Mouse (Mus musculus): ENCODE measurements at regions not wholly inside any gene's neighbourhood (a gene's known extent, or its start where the extent isn't known, plus 50 kb on each side); places are given as distances from the start of the nearest gene placed in this dataset.
A peak's percentile ranks its signal among the peaks of the same experiment; 100 is the strongest.

DNA sequence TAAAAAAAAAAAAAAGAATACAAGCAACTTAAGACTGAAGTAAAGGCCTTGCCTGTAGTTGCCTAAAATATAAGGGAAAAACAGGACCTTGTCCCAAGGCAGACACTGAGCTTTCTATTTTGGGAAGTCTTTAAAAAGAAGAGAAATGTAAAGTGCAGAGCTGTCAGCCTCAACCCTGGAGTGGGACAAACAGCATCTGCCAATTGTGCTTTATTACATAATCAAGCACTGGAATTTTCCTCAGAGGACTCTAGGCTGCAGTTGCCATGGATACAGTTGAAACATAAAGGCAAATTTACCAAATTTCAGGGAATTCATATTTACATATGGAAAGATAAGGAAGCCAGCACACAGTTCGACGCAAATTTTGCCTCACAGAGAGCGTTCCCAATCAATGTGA, 406.7 kb downstream of the Gm597 start:
- H3K36me3 ChIP-seq, result no peaks in the 10 kb centered on the region
- H3K4me3 ChIP-seq (replicated peaks), result no peak overlapping the region
- no peak for ATAC-seq (ENCODE audit: insufficient read depth, low FRiP score, low read depth)
- no peaks in the 10 kb centered on the region for H3K27me3 ChIP-seq (replicated peaks)
- no peak overlapping the region for H3K27ac ChIP-seq
- H3K9me3 ChIP-seq, result no peaks in the 10 kb centered on the region
- H3K4me1 ChIP-seq, result no peaks in the 10 kb centered on the region
- H3K4me2 ChIP-seq, result no peak overlapping the region
- no peak overlapping the region for H3K9ac ChIP-seq
- 76% methylated on average over 3 of the region's 3 CpGs for WGBS

DNA sequence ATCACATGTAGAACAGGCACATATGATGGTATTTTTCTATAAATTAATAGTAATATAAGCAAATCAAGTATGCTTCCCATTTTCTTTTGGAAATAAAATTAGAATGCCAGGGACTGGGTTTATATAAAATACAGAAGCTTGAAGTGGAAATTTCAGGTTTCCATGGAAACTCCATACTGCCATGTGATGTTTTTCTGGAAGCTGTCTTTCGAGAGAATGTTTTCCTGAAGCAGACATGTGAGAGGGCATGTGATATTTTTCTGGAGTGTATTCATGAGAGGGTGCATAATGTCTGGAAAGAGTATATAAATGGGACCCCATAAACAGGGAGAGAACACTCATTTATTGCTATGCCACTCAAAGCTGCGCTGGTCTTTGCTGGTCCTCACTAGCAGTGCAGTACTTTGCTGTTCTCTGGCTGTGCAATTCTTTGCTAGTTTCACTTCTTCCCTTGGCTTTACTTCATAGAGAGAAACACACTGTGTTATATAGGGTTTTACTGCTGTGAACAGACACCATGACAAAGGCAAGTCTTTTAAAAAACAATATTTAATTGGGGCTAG, 430.6 kb downstream of the Gm597 start:
- 68% methylated on average over 2 of the region's 2 CpGs for WGBS
- no peaks in the 10 kb centered on the region for H3K27me3 ChIP-seq (replicated peaks)
- ATAC-seq (ENCODE audit: insufficient read depth, low FRiP score, low read depth), result no peak
- no peaks in the 10 kb centered on the region for H3K36me3 ChIP-seq
- no peaks in the 10 kb centered on the region for H3K4me1 ChIP-seq
- no peak overlapping the region for H3K27ac ChIP-seq
- no peak overlapping the region for H3K9ac ChIP-seq
- H3K9me3 ChIP-seq, result no peaks in the 10 kb centered on the region
- H3K4me2 ChIP-seq, result no peak overlapping the region
- H3K4me3 ChIP-seq (replicated peaks), result no peak overlapping the region

DNA sequence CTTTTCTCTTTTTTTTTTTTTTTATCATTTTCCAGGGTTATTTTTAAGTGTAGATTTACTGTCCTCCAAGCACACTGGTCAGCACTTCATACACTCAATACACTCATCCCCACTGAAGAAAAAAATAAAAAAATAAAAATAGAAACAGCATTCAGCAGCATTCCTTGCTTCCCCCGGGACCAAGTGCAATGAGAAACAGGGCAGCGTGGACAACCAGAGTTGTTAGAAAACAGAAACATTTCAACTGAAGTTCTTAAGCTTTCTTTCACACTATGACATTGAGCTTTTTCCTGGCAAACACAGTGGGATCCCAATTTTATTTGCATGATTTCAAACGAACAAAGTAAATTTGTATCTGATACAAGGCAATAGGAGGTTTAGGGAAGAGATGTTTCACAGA, 431.5 kb downstream of the Gm597 start:
- Histone ChIP-seq H3K27me3 (replicated peaks) (no peaks in the 10 kb centered on the region), H3K9ac (no peak overlapping the region), H3K9me3 (no peaks in the 10 kb centered on the region), H3K4me2 (no peak overlapping the region), H3K27ac (no peak overlapping the region), H3K4me3 (replicated peaks) (no peak overlapping the region), H3K36me3 (no peaks in the 10 kb centered on the region), H3K4me1 (no peaks in the 10 kb centered on the region)
- WGBS, result 57% methylated on average over 3 of the region's 3 CpGs
- no peak for ATAC-seq (ENCODE audit: insufficient read depth, low FRiP score, low read depth)

DNA sequence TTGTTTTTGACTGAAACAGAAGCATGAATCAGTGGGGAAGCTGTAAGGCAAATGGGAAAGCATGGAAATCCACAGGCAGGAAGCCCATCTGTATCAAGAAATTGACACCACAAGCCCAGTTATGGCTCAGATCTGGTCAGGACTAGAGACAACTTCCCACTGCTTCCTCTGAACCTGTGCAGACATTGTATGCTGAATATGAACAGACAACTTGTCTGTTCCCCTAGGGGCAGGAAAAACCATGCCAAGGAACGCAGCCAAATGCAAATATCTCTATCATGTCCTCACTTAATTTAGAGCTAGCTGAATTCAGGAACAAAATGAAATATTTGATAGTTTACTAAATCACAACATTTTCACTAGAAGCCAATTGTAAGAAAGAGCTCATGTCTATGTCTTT, 440.0 kb downstream of the Gm597 start:
- Histone ChIP-seq H3K4me2 (no peak overlapping the region), H3K9ac (no peak overlapping the region), H3K27ac (no peak overlapping the region), H3K4me1 (no peaks in the 10 kb centered on the region), H3K4me3 (replicated peaks) (no peak overlapping the region), H3K36me3 (no peaks in the 10 kb centered on the region), H3K9me3 (no peaks in the 10 kb centered on the region), H3K27me3 (replicated peaks) (no peaks in the 10 kb centered on the region)
- no peak for ATAC-seq (ENCODE audit: insufficient read depth, low FRiP score, low read depth)
- 76% methylated on average over 1 of the region's 1 CpGs for WGBS

DNA sequence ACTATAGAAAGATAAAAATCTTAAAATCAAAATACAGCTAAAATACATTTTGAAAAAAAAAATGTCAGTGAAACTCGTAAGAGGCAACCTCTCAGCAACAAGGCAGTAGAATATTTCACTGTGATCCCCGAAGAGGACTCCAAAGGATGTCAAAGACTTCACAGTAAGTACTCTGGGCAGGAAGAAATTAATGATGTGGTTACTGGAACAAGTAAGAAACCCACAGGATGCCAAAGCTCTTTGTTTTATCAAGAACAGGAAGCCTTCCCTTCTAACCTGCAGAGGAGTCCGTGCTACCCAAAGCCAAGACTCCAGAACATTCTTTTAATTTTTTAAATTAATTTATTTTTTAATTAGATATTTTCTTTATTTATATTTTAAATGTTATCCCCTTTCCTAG, 445.7 kb downstream of the Gm597 start:
- WGBS, result 73% methylated on average over 3 of the region's 3 CpGs

DNA sequence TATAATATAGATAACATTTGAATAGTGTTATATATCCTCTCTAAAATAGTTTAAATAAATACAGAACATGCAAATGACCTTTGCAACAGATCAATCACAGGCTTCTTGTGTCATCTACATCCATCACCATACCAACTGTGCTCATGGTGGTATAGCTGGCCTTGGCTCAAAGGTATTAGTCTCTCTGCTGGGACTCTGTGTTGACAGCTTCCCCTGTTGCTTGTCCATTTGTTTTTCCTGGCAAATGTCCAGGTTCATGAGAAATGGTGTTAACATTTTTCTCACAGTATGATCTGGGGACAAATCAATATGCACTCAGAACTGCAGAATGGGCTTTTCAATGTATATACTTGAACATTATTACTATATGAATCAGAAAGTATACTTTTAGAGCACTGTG, 448.0 kb downstream of the Gm597 start:
- Histone ChIP-seq H3K4me2 (no peak overlapping the region), H3K9me3 (no peaks in the 10 kb centered on the region), H3K27ac (no peak overlapping the region), H3K27me3 (replicated peaks) (no peaks in the 10 kb centered on the region), H3K9ac (no peak overlapping the region), H3K36me3 (no peaks in the 10 kb centered on the region), H3K4me3 (replicated peaks) (no peak overlapping the region), H3K4me1 (no peaks in the 10 kb centered on the region)
- ATAC-seq (ENCODE audit: insufficient read depth, low FRiP score, low read depth), result no peak

More for the DNA sequence above, 445.7 kb downstream of the Gm597 start:
- no peaks in the 10 kb centered on the region for H3K27me3 ChIP-seq (replicated peaks)
- H3K9me3 ChIP-seq, result no peaks in the 10 kb centered on the region
- ATAC-seq (ENCODE audit: insufficient read depth, low FRiP score, low read depth), result no peak
- no peak overlapping the region for H3K4me2 ChIP-seq
- H3K4me1 ChIP-seq, result no peaks in the 10 kb centered on the region
- H3K4me3 ChIP-seq (replicated peaks), result no peak overlapping the region
- no peaks in the 10 kb centered on the region for H3K36me3 ChIP-seq
- H3K9ac ChIP-seq, result no peak overlapping the region
- no peak overlapping the region for H3K27ac ChIP-seq

DNA sequence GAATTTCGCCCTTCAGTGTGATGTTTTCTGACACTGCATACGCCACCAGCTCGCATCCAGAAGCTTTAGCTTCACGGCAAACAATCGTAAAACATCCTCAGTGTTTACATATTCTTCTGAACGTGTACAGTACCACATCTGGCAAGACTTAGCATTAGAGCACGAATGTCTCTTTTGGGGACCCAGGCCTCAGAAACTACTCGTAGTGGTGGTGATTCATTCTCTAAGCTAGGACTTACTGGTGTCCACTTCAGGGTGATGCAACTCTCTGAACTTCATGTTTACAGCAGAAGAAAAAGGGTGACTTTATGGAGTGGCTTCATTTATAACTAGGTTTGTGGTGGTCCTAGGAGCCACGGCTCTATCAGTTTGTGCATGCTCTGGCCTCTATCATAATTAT, 451.1 kb downstream of the Gm597 start:
- Histone ChIP-seq H3K27me3 (replicated peaks) (no peaks in the 10 kb centered on the region), H3K4me1 (no peaks in the 10 kb centered on the region), H3K36me3 (no peaks in the 10 kb centered on the region), H3K4me2 (peak overlapping the region; percentile 24; the same call in 1 of the 2 replicates), H3K4me3 (replicated peaks) (no peak overlapping the region), H3K9ac (no peak overlapping the region), H3K27ac (peak overlapping the region; percentile 57; the same call in 1 of the 2 replicates), H3K9me3 (no peaks in the 10 kb centered on the region)
- ATAC-seq (ENCODE audit: insufficient read depth, low FRiP score, low read depth), result no peak
- WGBS, result 48% methylated on average over 9 of the region's 9 CpGs

DNA sequence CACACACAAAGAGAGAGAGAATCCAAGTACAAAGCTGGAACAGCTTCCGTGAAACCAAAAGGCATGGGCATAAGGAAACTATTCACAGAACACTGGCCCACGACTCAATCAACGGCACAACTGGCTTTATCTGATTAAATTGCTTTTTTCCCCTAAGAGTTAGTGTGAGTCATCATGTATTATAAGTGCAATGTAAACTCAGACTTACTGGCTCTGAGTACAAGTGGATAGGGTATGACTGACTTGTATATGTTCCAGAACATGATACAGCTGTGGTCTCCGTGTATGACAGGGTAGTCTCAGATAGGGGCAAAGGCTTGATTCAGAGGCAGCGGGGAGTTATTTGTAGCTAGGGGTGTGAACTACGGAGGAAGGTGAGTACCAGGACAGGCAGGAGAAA, 451.5 kb downstream of the Gm597 start:
- Histone ChIP-seq H3K9ac (no peak overlapping the region), H3K4me3 (replicated peaks) (no peak overlapping the region), H3K27me3 (replicated peaks) (no peaks in the 10 kb centered on the region), H3K9me3 (no peaks in the 10 kb centered on the region), H3K36me3 (no peaks in the 10 kb centered on the region), H3K4me2 (peak overlapping the region; percentile 24; the same call in 1 of the 2 replicates), H3K27ac (peak overlapping the region; percentile 57; the same call in 1 of the 2 replicates), H3K4me1 (no peaks in the 10 kb centered on the region)
- ATAC-seq (ENCODE audit: insufficient read depth, low FRiP score, low read depth), result peak; percentile 83
- 22% methylated on average over 6 of the region's 6 CpGs for WGBS

DNA sequence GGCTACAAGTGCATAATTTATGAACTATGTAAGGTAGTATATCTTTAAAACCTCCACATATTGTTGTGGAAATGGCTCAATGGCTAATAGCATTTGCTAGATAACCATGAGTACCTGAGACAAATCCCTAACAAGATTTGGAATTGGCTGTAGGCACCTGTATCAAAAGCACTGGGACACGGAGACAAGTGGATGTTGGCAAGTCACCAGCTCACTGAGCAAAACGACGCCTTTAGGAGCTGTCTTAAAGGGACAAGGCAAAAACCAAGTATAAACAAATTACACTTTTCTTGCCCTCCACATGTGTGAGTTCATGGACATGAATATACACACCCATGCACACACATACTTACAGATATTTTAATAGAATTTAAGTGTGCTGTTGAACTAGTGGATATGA, 455.9 kb downstream of the Gm597 start:
- Histone ChIP-seq H3K9me3 (no peaks in the 10 kb centered on the region), H3K4me3 (replicated peaks) (no peak overlapping the region), H3K36me3 (no peaks in the 10 kb centered on the region), H3K9ac (no peak overlapping the region), H3K4me2 (no peak overlapping the region), H3K4me1 (no peaks in the 10 kb centered on the region), H3K27ac (no peak overlapping the region), H3K27me3 (replicated peaks) (no peaks in the 10 kb centered on the region)
- 51% methylated on average over 3 of the region's 3 CpGs for WGBS
- no peak for ATAC-seq (ENCODE audit: insufficient read depth, low FRiP score, low read depth)
